Mouse (Mus musculus): ENCODE results near the gene Scn7a. TPM values are rescaled to one million over a fixed set of nuclear protein-coding genes. Genes with fewer than 3 reads are reported as not detected.

The Scn7a gene
- polyA plus RNA-seq (2016; fragmentation: Nextera tagmentation; extraction: Ambion mirVana) = 0.17 and 0.21 TPM in 2 replicates

DNA sequence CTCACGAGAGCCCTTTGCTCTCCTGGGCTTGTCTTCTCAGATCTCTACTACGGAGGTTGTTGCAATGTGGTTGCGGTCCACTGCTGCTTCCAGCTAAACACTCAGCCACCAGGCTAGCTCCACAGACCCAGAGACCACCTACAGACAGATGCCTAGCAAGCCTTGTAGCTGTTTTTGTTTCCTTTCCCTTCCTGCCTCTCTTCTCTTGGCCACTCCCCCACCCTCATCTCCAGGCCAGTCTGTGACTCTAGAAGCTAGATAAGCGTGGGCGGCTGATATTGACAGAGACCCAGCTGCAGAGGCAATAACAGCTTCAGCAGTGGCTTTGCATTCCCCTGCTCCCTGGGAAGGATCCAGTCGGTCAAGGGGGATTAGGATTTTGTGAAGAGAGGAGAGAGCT, at the start of gene Scn7a:
TSS of gene Scn7a (minus strand) at position 150 of the 400 bp plus-strand sequence.
- no peak within 1 kb of the TSS; the same call in 1 of the 2 replicates for H3K27ac ChIP-seq
- no peak within 1 kb of the TSS for H3K4me3 ChIP-seq
- no peaks in the 10 kb centered on the region for H3K36me3 ChIP-seq
- DNase-seq (ENCODE audit: low spot score) = peak; percentile 17
- no peaks in the 10 kb centered on the region for H3K27me3 ChIP-seq (ENCODE audit: insufficient read depth, poor library complexity, severe bottlenecking)
- no peaks in the 10 kb centered on the region for H3K4me1 ChIP-seq (replicated peaks)
- 32% methylated on average over 6 of the region's 6 CpGs for WGBS
- H3K9me3 ChIP-seq = no peaks in the 10 kb centered on the region

DNA sequence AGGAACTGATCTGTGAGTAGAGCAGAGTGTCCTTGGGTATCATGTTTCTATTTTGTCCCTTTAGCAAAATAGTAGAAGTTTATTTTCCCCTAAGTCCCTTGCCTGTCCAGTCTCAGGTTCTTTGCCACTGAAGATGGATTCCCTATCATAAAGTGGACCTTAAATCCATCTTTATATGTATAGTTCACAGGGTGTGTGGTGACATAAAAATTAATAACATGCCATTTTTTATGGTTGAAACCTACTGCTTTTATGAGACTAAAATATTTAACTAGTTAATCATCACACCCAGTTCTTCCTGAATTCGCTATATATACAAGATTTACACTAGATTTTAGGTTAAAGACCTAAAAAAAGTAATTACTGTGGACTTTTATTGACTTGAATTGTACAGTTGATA, 43.0 kb upstream of the Scn7a start:
- H3K4me3 ChIP-seq = no peak overlapping the region
- H3K4me1 ChIP-seq (replicated peaks) = no peaks in the 10 kb centered on the region
- DNase-seq (ENCODE audit: low spot score) = no peak
- H3K9me3 ChIP-seq = no peaks in the 10 kb centered on the region
- no peaks in the 10 kb centered on the region for H3K36me3 ChIP-seq
- no peak overlapping the region for H3K27ac ChIP-seq
- no peaks in the 10 kb centered on the region for H3K27me3 ChIP-seq (ENCODE audit: insufficient read depth, poor library complexity, severe bottlenecking)
- WGBS = 83% methylated on average over 1 of the region's 1 CpGs

DNA sequence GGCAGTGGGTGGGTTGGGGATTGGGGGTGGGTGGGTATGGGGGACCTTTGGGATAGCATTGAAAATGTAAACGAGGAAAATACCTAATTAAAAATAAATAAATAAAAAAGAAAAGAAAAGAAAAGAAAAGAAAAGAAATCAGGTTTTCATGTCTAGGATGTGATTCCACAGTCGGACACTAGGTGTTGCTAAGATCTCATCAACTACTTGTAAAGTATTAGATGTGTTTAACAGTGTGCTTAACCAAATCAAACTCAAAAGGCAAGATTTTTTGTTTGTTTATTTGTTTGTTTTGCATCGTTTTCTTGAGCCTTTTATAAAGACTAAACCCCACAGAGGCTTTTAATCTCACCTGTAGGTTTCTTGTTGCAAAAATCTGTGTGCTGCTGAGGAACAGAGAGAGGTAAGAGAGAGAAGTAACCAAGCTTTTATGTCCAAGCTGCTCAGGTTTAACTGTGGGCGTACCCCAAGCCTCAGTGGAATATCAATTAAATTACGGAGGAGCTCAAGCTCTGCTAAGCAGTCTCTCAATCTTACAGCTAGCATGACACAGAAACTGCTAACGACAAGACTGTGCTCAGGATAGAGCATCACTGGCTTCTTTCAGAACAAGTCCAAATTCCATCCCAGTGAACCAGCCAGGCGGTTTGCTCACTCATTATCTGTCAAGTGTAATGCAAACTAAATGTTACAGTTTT, 35.3 kb upstream of the Scn7a start:
- no peak overlapping the region for H3K27ac ChIP-seq
- no peak overlapping the region for H3K4me3 ChIP-seq
- no peaks in the 10 kb centered on the region for H3K9me3 ChIP-seq
- 47% methylated on average over 7 of the region's 7 CpGs for WGBS
- no peaks in the 10 kb centered on the region for H3K4me1 ChIP-seq (replicated peaks)
- no peaks in the 10 kb centered on the region for H3K27me3 ChIP-seq (ENCODE audit: insufficient read depth, poor library complexity, severe bottlenecking)
- H3K36me3 ChIP-seq = no peaks in the 10 kb centered on the region
- DNase-seq (ENCODE audit: low spot score) = no peak

DNA sequence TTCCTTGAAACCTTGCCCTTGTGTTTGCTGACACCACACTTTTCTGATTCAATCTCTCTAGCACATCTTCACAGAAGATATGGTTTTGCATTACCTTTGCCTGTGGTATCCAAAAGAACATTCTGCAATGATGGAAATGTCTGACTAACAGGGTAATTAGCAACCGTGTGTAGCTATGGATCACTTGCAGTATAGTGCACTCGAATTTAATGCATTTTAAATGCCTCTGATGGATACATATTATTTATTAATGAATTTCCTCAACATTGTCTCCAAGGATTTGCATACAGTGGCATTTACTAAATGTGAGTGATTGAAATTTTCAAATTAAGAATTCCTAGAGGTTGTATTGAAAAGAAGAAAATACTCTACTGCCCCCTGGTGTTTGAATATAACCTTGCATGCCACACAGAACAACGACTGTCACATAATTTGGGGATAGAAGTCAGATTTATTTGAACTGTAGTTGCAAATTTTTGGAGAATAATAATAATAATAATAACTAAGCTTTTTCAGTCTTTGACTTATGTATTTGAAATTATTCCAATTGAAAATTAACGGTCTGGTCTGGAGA, 15.0 kb upstream of the Scn7a start:
- H3K27ac ChIP-seq = no peak overlapping the region
- H3K9me3 ChIP-seq = no peaks in the 10 kb centered on the region
- no peak overlapping the region for H3K4me3 ChIP-seq
- no peaks in the 10 kb centered on the region for H3K4me1 ChIP-seq (replicated peaks)
- WGBS = 55% methylated on average over 4 of the region's 4 CpGs
- no peaks in the 10 kb centered on the region for H3K27me3 ChIP-seq (ENCODE audit: insufficient read depth, poor library complexity, severe bottlenecking)
- no peak for DNase-seq (ENCODE audit: low spot score)
- no peaks in the 10 kb centered on the region for H3K36me3 ChIP-seq

DNA sequence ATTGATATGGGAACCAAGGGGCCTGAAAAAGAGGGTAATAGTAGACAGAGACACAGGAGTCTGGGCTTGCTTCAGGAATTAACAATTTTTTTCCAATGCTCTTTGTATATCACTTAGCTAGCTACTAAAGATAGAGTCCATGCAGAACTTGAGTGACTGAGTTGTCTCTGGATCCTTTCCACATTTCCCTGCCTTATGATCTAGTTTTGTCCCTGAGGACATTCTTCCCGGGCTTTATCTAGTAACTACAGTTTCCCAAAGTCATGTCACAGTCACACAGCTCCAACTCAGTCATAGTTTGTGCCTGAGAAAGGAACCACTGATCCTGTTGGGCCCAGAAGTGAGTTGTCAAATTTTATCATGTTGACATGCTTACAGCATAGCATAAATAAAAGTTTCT, 12.8 kb upstream of the Scn7a start:
- Histone ChIP-seq H3K9me3 (no peaks in the 10 kb centered on the region), H3K27me3 (ENCODE audit: insufficient read depth, poor library complexity, severe bottlenecking) (no peaks in the 10 kb centered on the region), H3K4me1 (replicated peaks) (no peaks in the 10 kb centered on the region), H3K4me3 (no peak overlapping the region), H3K27ac (no peak overlapping the region), H3K36me3 (no peaks in the 10 kb centered on the region)
- no peak for DNase-seq (ENCODE audit: low spot score)
- 75% methylated on average over 1 of the region's 1 CpGs for WGBS

DNA sequence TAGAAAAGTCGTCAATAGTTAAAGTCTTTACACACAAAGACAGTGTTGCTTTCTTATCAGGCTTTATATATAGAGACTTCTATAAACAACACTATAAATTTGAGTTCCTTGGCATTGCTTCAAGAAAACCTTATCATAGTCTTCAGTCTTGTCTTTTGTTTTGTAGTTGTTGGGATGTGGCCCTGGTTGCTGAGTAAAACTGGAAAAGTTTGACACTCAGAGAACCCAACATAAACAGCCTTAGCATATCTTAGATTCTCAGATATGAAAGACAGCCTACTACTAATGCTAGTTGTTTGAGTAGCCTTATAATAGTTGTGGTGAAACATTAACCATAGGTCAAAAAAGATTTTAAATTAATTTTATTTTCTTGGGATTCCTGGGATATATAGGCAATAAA, 6.9 kb upstream of the Scn7a start:
- 88% methylated on average over 1 of the region's 1 CpGs for WGBS
- Histone ChIP-seq H3K4me1 (replicated peaks) (no peaks in the 10 kb centered on the region), H3K27ac (no peak overlapping the region), H3K36me3 (no peaks in the 10 kb centered on the region), H3K9me3 (no peaks in the 10 kb centered on the region), H3K27me3 (ENCODE audit: insufficient read depth, poor library complexity, severe bottlenecking) (no peaks in the 10 kb centered on the region), H3K4me3 (no peak overlapping the region)
- DNase-seq (ENCODE audit: low spot score) = no peak

DNA sequence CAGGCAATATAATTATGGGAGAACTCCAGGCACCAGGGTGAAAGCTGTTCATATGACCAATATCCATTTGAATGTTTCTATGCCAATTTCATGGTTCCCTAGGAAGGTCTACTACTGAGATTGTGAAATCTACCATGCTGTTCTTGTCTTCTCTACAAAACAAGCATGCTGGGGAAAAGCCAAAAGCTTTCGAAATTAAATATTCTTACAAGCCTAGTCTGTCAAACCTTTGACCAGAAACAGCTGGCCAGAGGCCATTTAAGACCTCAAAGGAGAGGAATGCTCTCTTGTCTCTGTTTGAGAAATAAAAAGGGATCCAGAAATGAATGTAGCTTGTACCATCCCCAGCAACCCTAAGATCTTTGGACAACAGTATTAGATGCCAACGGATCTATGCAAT, 3.8 kb downstream of the Scn7a start:
- H3K36me3 ChIP-seq = no peaks in the 10 kb centered on the region
- H3K4me3 ChIP-seq = no peak overlapping the region
- no peaks in the 10 kb centered on the region for H3K27me3 ChIP-seq (ENCODE audit: insufficient read depth, poor library complexity, severe bottlenecking)
- no peak for DNase-seq (ENCODE audit: low spot score)
- 84% methylated on average over 2 of the region's 2 CpGs for WGBS
- no peak overlapping the region for H3K27ac ChIP-seq
- H3K9me3 ChIP-seq = no peaks in the 10 kb centered on the region
- no peaks in the 10 kb centered on the region for H3K4me1 ChIP-seq (replicated peaks)

DNA sequence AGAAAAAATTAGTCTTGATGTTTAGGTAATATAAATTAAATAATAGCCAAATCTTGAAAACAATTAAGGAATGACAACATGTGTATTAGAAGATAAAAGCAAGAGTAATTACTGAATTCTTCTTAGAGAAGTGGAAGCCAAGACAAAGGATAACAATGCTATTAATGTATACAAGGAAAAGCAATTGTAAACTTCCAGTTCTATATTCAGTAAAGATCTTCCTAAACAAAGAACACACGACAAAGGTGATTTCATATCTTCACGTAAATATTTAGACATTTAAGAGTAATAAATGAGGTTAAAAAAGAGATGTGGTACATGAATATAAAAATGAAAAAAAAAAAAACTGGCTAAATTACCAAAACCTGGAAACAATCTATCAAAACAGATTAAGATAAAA, 16.7 kb downstream of the Scn7a start:
- DNase-seq (ENCODE audit: low spot score) = no peak
- H3K4me3 ChIP-seq = no peak overlapping the region
- H3K27me3 ChIP-seq (ENCODE audit: insufficient read depth, poor library complexity, severe bottlenecking) = no peaks in the 10 kb centered on the region
- WGBS = 90% methylated on average over 2 of the region's 2 CpGs
- no peaks in the 10 kb centered on the region for H3K4me1 ChIP-seq (replicated peaks)
- no peak overlapping the region for H3K27ac ChIP-seq
- H3K9me3 ChIP-seq = no peaks in the 10 kb centered on the region
- H3K36me3 ChIP-seq = no peaks in the 10 kb centered on the region

DNA sequence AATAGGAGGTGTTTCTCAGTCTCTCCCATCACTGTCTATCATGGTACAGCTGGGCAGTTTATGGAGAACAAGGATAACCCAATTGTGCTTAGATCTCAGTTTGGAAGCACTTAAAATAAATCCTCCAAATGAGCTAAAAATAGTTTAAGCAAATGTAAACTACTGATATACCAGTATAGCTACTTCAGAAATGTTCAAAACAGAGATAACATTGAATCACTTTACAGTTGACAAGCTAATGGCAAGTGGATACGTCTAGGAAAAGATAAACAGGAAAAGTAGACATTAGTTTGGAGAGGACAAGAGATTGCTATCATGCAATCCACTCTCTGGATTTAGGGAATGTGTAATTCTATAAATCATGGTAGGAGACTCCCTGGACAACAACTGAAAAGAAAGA, 19.5 kb downstream of the Scn7a start:
- no peak for DNase-seq (ENCODE audit: low spot score)
- WGBS = 86% methylated on average over 1 of the region's 1 CpGs
- no peaks in the 10 kb centered on the region for H3K27me3 ChIP-seq (ENCODE audit: insufficient read depth, poor library complexity, severe bottlenecking)

DNA sequence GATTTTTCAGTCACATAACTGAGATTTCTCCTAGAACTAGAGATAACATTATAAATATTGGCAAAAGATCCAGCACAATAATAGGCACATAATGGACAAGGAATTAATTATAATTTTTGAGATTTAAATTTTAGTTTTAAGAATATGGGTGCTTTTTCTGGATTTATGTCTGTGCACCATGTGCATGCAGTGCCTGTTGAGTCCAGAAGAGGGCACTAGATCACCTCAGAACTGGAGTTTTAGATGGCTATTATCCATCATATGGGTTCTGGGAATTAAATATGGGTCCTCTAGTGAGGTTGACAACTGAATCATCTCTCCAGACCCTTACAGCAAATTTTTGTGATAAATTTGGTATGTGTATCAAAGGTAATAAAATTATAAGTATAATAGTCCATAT, 21.8 kb downstream of the Scn7a start:
- no peaks in the 10 kb centered on the region for H3K27me3 ChIP-seq (ENCODE audit: insufficient read depth, poor library complexity, severe bottlenecking)
- no peaks in the 10 kb centered on the region for H3K9me3 ChIP-seq
- no peaks in the 10 kb centered on the region for H3K36me3 ChIP-seq
- DNase-seq (ENCODE audit: low spot score) = no peak
- H3K4me1 ChIP-seq (replicated peaks) = no peaks in the 10 kb centered on the region
- H3K27ac ChIP-seq = no peak overlapping the region
- H3K4me3 ChIP-seq = no peak overlapping the region

More for the DNA sequence above, 19.5 kb downstream of the Scn7a start:
- no peak overlapping the region for H3K4me3 ChIP-seq
- H3K4me1 ChIP-seq (replicated peaks) = no peaks in the 10 kb centered on the region
- H3K36me3 ChIP-seq = no peaks in the 10 kb centered on the region
- no peaks in the 10 kb centered on the region for H3K9me3 ChIP-seq
- H3K27ac ChIP-seq = no peak overlapping the region

DNA sequence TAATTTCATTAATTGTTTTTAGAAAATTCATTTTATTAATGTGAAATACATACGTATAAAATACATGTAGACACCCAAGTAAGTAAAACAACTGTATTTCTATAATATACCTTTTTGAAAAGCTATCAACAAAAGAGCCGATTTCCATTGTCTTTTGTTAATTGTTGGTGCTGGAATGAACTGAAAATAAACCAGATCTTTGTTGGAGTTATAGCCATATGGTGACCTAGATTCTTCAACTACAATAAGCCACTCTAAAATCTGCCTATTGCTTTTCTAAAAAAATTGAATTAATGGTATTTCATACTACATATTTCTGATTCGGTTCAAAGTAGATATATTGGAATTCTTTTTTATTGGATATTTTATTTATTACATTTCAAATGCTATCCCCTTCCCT, 56.7 kb downstream of the Scn7a start:
- no peaks in the 10 kb centered on the region for H3K9me3 ChIP-seq
- H3K36me3 ChIP-seq = no peaks in the 10 kb centered on the region
- no peak overlapping the region for H3K4me3 ChIP-seq
- WGBS = 93% methylated on average over 3 of the region's 3 CpGs
- no peak for DNase-seq (ENCODE audit: low spot score)
- no peaks in the 10 kb centered on the region for H3K4me1 ChIP-seq (replicated peaks)
- no peak overlapping the region for H3K27ac ChIP-seq
- H3K27me3 ChIP-seq (ENCODE audit: insufficient read depth, poor library complexity, severe bottlenecking) = no peaks in the 10 kb centered on the region

DNA sequence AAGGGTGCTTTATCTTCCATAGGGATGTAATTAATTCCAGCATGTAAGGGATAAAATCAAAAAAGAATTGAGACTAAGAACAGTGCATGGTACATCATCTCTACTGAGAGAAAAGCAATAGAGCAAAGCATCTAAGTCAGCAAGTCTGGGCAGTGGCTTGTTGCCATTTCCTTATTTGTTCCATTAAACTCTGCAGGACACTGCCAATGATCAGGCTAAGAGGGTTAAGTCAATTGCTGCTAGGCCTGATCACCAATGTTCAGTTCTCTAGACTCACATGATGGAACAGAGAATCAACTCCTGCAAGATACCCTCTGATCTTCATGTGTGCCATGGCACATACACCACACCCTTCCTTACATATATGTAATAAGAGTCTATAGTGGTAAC, 57.1 kb downstream of the Scn7a start:
- DNase-seq (ENCODE audit: low spot score) = no peak
- Histone ChIP-seq H3K36me3 (no peaks in the 10 kb centered on the region), H3K27ac (no peak overlapping the region), H3K27me3 (ENCODE audit: insufficient read depth, poor library complexity, severe bottlenecking) (no peaks in the 10 kb centered on the region), H3K4me1 (replicated peaks) (no peaks in the 10 kb centered on the region), H3K4me3 (no peak overlapping the region), H3K9me3 (no peaks in the 10 kb centered on the region)

DNA sequence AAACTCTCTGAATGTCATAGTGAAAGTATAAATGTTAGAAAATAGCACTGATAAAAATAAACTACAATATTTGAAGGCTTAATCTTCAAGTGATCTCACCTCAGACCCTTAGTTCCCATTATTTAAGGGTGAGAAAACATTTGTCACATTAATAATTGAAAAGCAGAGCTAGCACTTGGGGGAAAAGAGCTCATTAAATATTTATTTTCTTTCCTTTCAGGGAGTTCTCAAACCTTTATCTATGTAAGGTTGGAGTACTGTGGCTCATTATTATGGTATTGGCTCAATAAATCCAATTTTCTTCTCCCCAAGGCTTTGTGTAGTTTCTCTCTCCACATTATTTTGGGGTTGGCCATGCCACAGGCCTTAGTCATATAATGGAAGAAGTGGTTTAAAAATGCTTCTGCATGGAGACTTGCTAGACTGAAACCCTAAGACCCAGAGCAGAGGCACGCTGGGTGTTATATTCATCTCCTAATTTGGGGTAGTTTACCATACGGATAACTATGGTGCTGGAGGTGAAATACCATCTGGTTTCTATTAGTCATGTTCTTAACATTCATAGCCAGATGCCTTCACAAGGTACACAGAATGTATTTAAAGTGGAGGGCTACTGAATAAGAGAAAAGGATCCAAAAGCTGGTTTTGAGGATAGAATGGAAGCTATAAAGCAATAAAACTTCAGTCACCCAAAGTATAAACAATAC, 57.7 kb downstream of the Scn7a start:
- no peaks in the 10 kb centered on the region for H3K36me3 ChIP-seq
- no peak overlapping the region for H3K4me3 ChIP-seq
- H3K27me3 ChIP-seq (ENCODE audit: insufficient read depth, poor library complexity, severe bottlenecking) = no peaks in the 10 kb centered on the region
- H3K9me3 ChIP-seq = no peaks in the 10 kb centered on the region
- no peak overlapping the region for H3K27ac ChIP-seq
- DNase-seq (ENCODE audit: low spot score) = no peak
- H3K4me1 ChIP-seq (replicated peaks) = no peaks in the 10 kb centered on the region
- WGBS = 69% methylated on average over 2 of the region's 2 CpGs
